Mouse (Mus musculus) myocyte (in vitro differentiated cells): Measurements from ENCODE around the gene Plod2. TPM values are rescaled to one million over a fixed set of nuclear protein-coding genes. Genes with fewer than 3 reads are reported as not detected.

ENCODE experiments used
- H3K27me3 ChIP-seq: one replicate; pipeline ENCODE4 v1.6.1; 2011; ENCODE audit not compliant: control insufficient read depth, insufficient read depth, insufficient read length
- H3K36me3 ChIP-seq: one replicate; pipeline ENCODE4 v1.6.1; 2011; ENCODE audit not compliant: control insufficient read depth, insufficient read depth
- H3K4me2 ChIP-seq: one replicate; pipeline ENCODE4 v1.6.1; 2011; ENCODE audit warnings: low read depth, control low read depth
- H3K4me3 ChIP-seq: one replicate; pipeline ENCODE4 v1.5.1; 2011; ENCODE audit warnings: mild to moderate bottlenecking, control low read depth, moderate library complexity
- H3K79me2 ChIP-seq: one replicate; pipeline ENCODE4 v1.6.1; 2011; ENCODE audit not compliant: control insufficient read depth, insufficient read depth
- H3ac ChIP-seq: one replicate; pipeline ENCODE4 v1.6.1; 2011; ENCODE audit not compliant: control insufficient read depth, insufficient read length
- CEBPB ChIP-seq: IDR thresholded peaks from 2 replicates; pipeline ENCODE4 v1.6.1; 2011; ENCODE audit warnings: mild to moderate bottlenecking, moderate library complexity; ENCODE audit not compliant: poor library complexity, insufficient read depth, severe bottlenecking
- E2F4 ChIP-seq: IDR thresholded peaks from one replicate; pipeline ENCODE4 v1.6.1; 2011; ENCODE audit warnings: mild to moderate bottlenecking, control low read depth, moderate library complexity; ENCODE audit not compliant: insufficient read depth
- MAX ChIP-seq: IDR thresholded peaks from one replicate; pipeline ENCODE4 v1.6.1; 2011; ENCODE audit warnings: low read depth, mild to moderate bottlenecking, control low read depth
- MYOD1 ChIP-seq, 3 experiments: IDR thresholded peaks; one replicate each; pipeline ENCODE4 v1.6.1; 2011; ENCODE audit warnings: control low read depth in 2 of 3, low read depth in 2 of 3, mild to moderate bottlenecking in 2 of 3, moderate library complexity in 1 of 3; ENCODE audit not compliant: insufficient read length in 2 of 3, control insufficient read depth in 1 of 3
- MYOG ChIP-seq, 3 experiments: IDR thresholded peaks; one replicate each; pipeline ENCODE4 v1.6.1; 2011; ENCODE audit warnings: control low read depth in 2 of 3, low read depth in 2 of 3, mild to moderate bottlenecking in 2 of 3; ENCODE audit not compliant: insufficient read length in 2 of 3, control insufficient read depth in 1 of 3, insufficient read depth in 1 of 3
- POLR2A ChIP-seq: IDR thresholded peaks from one replicate; pipeline ENCODE4 v1.6.1; 2011; ENCODE audit warnings: low read depth, mild to moderate bottlenecking, control low read depth, moderate library complexity; ENCODE audit not compliant: insufficient read length
- POLR2AphosphoS2 ChIP-seq: IDR thresholded peaks from one replicate; pipeline ENCODE4 v1.6.1; 2011; ENCODE audit warnings: low read depth, control low read depth; ENCODE audit not compliant: insufficient read length
- REST ChIP-seq: IDR thresholded peaks from one replicate; pipeline ENCODE4 v1.6.1; 2011; ENCODE audit warnings: mild to moderate bottlenecking, control low read depth, moderate library complexity; ENCODE audit not compliant: insufficient read depth, insufficient read length
- SRF ChIP-seq: IDR thresholded peaks from one replicate; pipeline ENCODE4 v1.6.1; 2011; ENCODE audit warnings: low read depth; ENCODE audit not compliant: control insufficient read depth, insufficient read length
- TCF12 ChIP-seq: IDR thresholded peaks from one replicate; pipeline ENCODE4 v1.6.1; 2011; ENCODE audit warnings: mild to moderate bottlenecking, control low read depth; ENCODE audit not compliant: poor library complexity, insufficient read depth, severe bottlenecking
- TCF3 ChIP-seq: IDR thresholded peaks from one replicate; pipeline ENCODE4 v1.6.1; 2011; ENCODE audit warnings: low read depth, control low read depth; ENCODE audit not compliant: insufficient read length
- USF1 ChIP-seq: IDR thresholded peaks from one replicate; pipeline ENCODE4 v1.6.1; 2011; ENCODE audit warnings: low read depth, mild to moderate bottlenecking, control low read depth, moderate library complexity
- polyA plus RNA-seq: library from polyadenylated mRNA; unstranded; fragments of >200 nt; fragmentation: generic; extraction: Trizol; gene quantifications from one replicate; pipeline ENCODE4 v1.2.1, GENCODE M21; 2012; ENCODE audit warnings: missing spikeins

Gene Plod2
- polyA plus RNA-seq, 1 experiment, result 24.9 TPM

DNA sequence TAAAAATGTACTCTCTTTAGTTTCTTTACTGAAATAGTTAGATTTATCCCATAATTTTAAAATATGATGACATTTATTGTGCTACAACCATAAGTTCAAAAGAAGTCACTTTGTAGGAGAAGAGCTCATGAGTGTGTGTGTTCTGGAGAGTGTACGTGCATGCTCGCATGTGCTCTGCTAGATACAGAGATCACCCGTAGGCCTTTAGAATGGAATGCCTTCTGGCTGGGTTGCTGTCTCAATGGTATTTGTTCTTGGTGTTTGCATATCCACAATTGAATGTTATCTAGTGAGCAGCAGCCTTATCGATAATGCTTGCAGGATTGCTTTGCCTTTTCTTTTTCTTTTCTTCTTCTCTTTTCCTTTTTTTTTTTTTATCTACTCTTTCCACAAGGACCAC lies 9.6 kb downstream of the Plod2 start:
- Histone ChIP-seq H3ac (no peak overlapping the region), H3K36me3 (peaks cover 7% of the 10 kb centered on the region), H3K4me3 (no peak overlapping the region), H3K4me2 (no peak overlapping the region), H3K27me3 (no peaks in the 10 kb centered on the region), H3K79me2 (peaks cover 99% of the 10 kb centered on the region)
- TF ChIP-seq TCF3 (no peak), POLR2AphosphoS2 (no peak), SRF (no peak), E2F4 (no peak), POLR2A (no peak), REST (no peak), MAX (no peak), TCF12 (no peak), USF1 (no peak), CEBPB (no peak), MYOG (IDR thresholded peaks at IDR 0.05; ENCODE audit: control insufficient read depth in 1 of 3, insufficient read depth in 1 of 3, insufficient read length in 2 of 3, low read depth in 2 of 3) (no peak), MYOD1 (IDR thresholded peaks at IDR 0.05; ENCODE audit: control insufficient read depth in 1 of 3, insufficient read length in 2 of 3, low read depth in 2 of 3) (no peak)

DNA sequence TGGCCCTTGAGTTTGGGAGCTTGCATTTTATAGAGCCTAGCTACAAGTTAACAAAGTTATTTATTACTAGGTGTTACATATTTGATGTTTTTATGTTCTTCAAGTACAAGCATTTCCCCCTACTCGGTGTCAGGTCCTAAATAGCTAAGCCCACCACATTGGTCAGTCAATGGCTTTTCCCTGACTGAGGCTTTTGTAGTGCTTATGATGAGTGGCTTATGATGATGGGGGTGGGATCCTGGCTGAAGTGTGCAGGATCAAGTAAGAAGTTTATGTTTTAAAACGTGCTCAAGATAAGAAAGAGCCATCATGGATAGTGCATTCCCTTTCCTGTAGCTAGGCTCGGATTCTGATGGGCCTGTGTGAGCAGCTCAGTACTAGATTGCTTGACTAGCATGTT lies 10.7 kb downstream of the Plod2 start:
- Histone ChIP-seq H3K36me3 (peaks cover 7% of the 10 kb centered on the region), H3K4me3 (no peak overlapping the region), H3K27me3 (no peaks in the 10 kb centered on the region), H3K79me2 (peaks cover 99% of the 10 kb centered on the region), H3ac (no peak overlapping the region), H3K4me2 (no peak overlapping the region)
- TF ChIP-seq CEBPB, result no peak

DNA sequence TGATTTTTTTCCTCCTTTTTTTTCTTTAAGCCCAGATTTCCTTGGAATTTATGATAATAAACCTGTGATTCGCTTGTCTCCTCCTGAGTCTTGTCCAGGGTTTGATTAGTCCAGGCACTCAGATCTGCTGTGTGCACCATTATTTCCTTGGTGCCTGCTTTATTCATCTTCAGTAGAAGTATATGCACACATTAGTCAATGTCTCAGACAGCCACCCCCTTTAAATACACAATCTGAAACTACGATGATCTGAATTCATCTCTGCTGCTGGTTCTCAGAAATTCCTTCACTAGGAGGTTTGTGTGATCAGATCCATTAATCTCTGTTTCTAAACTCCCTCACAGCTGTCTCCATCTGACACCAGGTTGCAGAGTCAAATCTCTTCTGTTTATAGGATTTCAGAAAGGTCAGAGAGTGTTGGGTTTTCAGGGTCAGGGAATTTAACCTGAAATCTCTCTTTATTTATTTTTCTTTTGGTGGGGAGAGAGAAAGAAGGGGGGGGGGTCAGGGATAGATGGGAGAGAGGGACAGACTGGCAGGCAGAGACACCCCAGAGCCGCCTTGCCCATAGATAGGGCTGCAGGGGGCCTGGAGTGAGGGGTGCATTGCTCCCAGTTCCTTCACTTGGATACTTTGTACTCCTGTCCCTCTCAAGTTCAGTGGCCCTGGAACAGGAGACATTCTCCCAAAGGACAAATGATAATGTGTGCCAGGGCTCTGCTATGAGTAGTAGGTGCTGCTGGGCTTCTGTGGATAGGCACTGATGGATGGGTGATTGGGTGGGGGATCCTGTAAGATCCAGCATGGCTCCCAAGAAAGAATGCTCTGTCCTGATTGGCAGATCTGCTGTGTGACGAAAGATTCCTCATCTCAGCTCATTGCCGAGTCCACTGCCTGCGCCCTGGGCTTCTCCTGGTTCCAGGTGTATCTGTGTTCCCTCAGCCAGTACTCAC lies 13.3 kb downstream of the Plod2 start:
- Histone ChIP-seq H3K4me2 (no peak overlapping the region), H3K36me3 (no peaks in the 10 kb centered on the region), H3K79me2 (peaks cover 93% of the 10 kb centered on the region), H3ac (no peak overlapping the region), H3K27me3 (no peaks in the 10 kb centered on the region), H3K4me3 (no peak overlapping the region)
- no peak for TF ChIP-seq POLR2AphosphoS2
- no peak for TF ChIP-seq TCF3
- no peak for TF ChIP-seq CEBPB
- TF ChIP-seq REST, result no peak

DNA sequence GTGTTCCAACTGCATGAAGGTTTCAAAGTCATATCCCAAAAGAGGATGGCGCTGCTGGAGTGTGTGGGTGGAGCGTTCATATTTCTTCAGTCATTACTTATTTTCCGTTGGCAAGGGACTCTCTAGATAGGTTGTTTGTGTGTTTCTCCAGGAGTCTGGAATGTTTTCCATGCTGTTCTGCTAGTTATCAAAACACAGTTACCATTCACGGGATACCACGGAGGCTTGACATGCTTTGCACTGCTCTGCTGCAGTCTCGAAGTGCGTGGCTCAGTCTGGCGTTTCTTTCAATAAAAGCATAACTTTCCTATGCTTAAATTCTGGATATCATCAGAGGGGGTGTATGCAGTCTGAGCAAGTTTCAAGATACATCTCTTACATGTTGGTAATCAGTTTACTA lies 17.7 kb downstream of the Plod2 start:
- H3K36me3 ChIP-seq, result no peaks in the 10 kb centered on the region
- TF ChIP-seq CEBPB (no peak), POLR2A (no peak), TCF3 (no peak), MAX (no peak), TCF12 (no peak), SRF (no peak), E2F4 (no peak), MYOG (IDR thresholded peaks at IDR 0.05; ENCODE audit: control insufficient read depth in 1 of 3, insufficient read depth in 1 of 3, insufficient read length in 2 of 3, low read depth in 2 of 3) (no peak), USF1 (no peak), MYOD1 (IDR thresholded peaks at IDR 0.05; ENCODE audit: control insufficient read depth in 1 of 3, insufficient read length in 2 of 3, low read depth in 2 of 3) (no peak), POLR2AphosphoS2 (no peak), REST (no peak)
- no peak overlapping the region for H3K4me2 ChIP-seq
- no peak overlapping the region for H3ac ChIP-seq
- no peaks in the 10 kb centered on the region for H3K27me3 ChIP-seq
- peaks cover 90% of the 10 kb centered on the region for H3K79me2 ChIP-seq
- no peak overlapping the region for H3K4me3 ChIP-seq

DNA sequence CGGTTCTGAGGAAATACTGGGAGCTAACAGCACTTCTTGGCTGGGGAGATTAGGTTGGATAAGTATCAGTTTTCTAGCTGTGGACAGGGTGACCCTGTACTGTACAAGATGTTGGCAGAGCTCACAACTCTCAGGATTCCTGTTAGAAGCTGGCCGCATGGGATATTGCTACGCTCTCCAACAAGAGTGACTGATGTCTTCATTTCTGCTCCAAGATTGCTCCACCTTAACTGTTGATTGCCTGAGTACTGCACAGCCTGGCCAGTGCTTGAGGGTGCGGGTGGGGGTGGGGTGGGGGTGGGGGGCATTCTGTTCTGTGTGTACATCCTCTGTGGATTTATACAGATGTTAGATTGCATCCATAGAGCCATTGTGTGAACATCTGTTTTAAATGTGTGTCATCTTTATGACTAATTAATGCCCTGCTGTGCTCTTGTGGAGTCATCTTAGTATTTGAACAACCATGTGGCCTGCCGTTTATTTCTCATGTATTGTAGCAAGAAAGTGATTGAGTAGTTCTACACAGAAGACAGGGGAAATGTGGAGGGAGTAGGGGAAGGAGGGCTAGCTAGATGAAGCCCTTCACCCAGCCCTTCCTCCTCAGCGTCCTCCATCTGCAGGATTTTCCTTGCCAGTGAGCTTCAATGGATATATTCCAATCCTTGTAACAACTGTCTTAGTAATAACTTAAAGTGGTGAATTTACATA lies 19.0 kb downstream of the Plod2 start:
- Histone ChIP-seq H3K4me2 (peak overlapping the region; percentile 10), H3ac (no peak overlapping the region)
- TF ChIP-seq CEBPB (no peak), POLR2A (no peak), E2F4 (no peak), USF1 (no peak), TCF3 (no peak), MAX (no peak), SRF (no peak), REST (no peak), MYOD1 (IDR thresholded peaks at IDR 0.05; ENCODE audit: control insufficient read depth in 1 of 3, insufficient read length in 2 of 3, low read depth in 2 of 3) (no peak), TCF12 (no peak), MYOG (IDR thresholded peaks at IDR 0.05; ENCODE audit: control insufficient read depth in 1 of 3, insufficient read depth in 1 of 3, insufficient read length in 2 of 3, low read depth in 2 of 3) (no peak), POLR2AphosphoS2 (no peak)

More for the DNA sequence above, 19.0 kb downstream of the Plod2 start:
- Histone ChIP-seq H3K4me3 (no peak overlapping the region), H3K79me2 (peaks cover 85% of the 10 kb centered on the region), H3K36me3 (no peaks in the 10 kb centered on the region), H3K27me3 (no peaks in the 10 kb centered on the region)
